Mouse (Mus musculus) stomach, embryonic 16.5 days (tissue): ENCODE measurements around the gene Vdr. TPM values are rescaled to one million over a fixed set of nuclear protein-coding genes. Genes with fewer than 3 reads are reported as not detected.

Source experiments
- ATAC-seq: fragments of 200-750 bp; cut with Nextera tagmentation; 2 replicates; pipeline ENCODE4 v1.8.0; 2017; ENCODE audit warnings: moderate number of reproducible peaks, moderate TSS enrichment; ENCODE audit not compliant: insufficient read depth, low FRiP score
- H3K27ac ChIP-seq: fragments of 300-500 bp; sonication (generic); 2 replicates; pipeline ENCODE4 v1.5.1; 2014; ENCODE audit warnings: low read length
- H3K27me3 ChIP-seq: fragments of 300-500 bp; sonication (generic); 2 replicates; pipeline ENCODE4 v1.6.1; 2014; ENCODE audit warnings: low read length, control low read depth, mixed read lengths; ENCODE audit not compliant: control insufficient read depth, insufficient read depth
- H3K36me3 ChIP-seq: fragments of 300-500 bp; sonication (generic); 2 replicates; pipeline ENCODE4 v1.6.1; 2014; ENCODE audit warnings: low read length; ENCODE audit not compliant: control insufficient read depth, insufficient read depth
- H3K4me1 ChIP-seq: fragments of 300-500 bp; sonication (generic); 2 replicates; pipeline ENCODE4 v1.6.1; 2014; ENCODE audit warnings: low read length, control low read depth, mixed read lengths; ENCODE audit not compliant: control insufficient read depth, insufficient read depth
- H3K4me2 ChIP-seq: fragments of 300-500 bp; sonication (generic); 2 replicates; pipeline ENCODE4 v1.6.1; 2014; ENCODE audit warnings: low read depth, low read length, mixed read lengths
- H3K4me3 ChIP-seq: fragments of 300-500 bp; sonication (generic); replicated peaks from 2 replicates; pipeline ENCODE4 v1.5.1; 2014; ENCODE audit warnings: mild to moderate bottlenecking, low read length
- H3K9ac ChIP-seq: fragments of 300-500 bp; sonication (generic); 2 replicates; pipeline ENCODE4 v1.6.1; 2014; ENCODE audit warnings: low read length
- H3K9me3 ChIP-seq: fragments of 300-500 bp; sonication (generic); replicated peaks from 2 replicates; pipeline ENCODE4 v1.6.1; 2016; ENCODE audit warnings: low read length, control low read depth; ENCODE audit not compliant: control insufficient read depth
- WGBS: fragments of 180-500 bp; shearing (Covaris S2); extraction: QIAGEN DNeasy Blood & Tissue Kit; methylation state at CpG from one replicate; pipeline ENCODE4 v1.1.7; 2014; 5-methylcytosine and 5-hydroxymethylcytosine counted together
- polyA plus RNA-seq: library from polyadenylated mRNA; unstranded; fragments of >200 nt; fragmentation: Nextera tagmentation; extraction: Ambion mirVana; gene quantifications from 2 replicates; pipeline ENCODE4 v1.2.1, GENCODE M21; 2015

The Vdr gene
- polyA plus RNA-seq, 1 experiment from 2014 or later: 2.3 TPM

DNA sequence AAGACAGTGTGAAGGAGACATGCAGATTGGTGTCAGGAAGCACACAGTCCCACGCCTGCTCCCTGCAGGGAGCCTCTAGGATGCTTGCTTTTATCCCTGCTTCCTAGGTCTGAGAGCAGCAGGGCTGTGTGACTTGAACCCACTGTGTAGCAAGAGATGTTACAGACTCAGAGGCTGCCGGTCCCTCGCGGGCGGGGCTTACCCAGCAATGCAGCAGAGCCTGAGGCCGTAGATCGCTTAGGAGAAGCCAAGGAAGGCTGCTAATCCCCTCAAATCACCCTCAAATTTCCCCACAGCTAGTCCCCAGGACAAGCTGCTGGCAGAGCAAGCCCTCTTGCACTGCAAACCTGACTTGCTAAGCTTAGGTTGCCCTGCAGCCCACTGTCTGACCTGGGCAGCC, 38.3 kb upstream of the Vdr start:
- no peak for ATAC-seq
- Histone ChIP-seq H3K36me3 (no peaks in the 10 kb centered on the region), H3K27ac (no peak overlapping the region), H3K9ac (no peak overlapping the region), H3K4me1 (no peaks in the 10 kb centered on the region), H3K4me2 (no peak overlapping the region), H3K9me3 (no peaks in the 10 kb centered on the region), H3K27me3 (no peaks in the 10 kb centered on the region), H3K4me3 (no peak overlapping the region)
- 49% methylated on average over 7 of the region's 7 CpGs for WGBS

GRCm38 (mm10) chr15:97945656-97946315, 35.4 kb upstream of the Vdr start:
- ATAC-seq: no peak
- H3K27ac ChIP-seq: no peak overlapping the region
- no peaks in the 10 kb centered on the region for H3K4me1 ChIP-seq

GRCm38 (mm10) chr15:97944919-97945574, 34.6 kb upstream of the Vdr start:
- WGBS: 66% methylated on average over 11 of the region's 11 CpGs
- no peak; the same call in 1 of the 2 replicates for ATAC-seq

More at GRCm38 (mm10) chr15:97945656-97946315, 35.4 kb upstream of the Vdr start:
- WGBS: 69% methylated on average over 11 of the region's 11 CpGs
- Histone ChIP-seq H3K9ac (no peak overlapping the region), H3K4me3 (no peak overlapping the region), H3K27me3 (no peaks in the 10 kb centered on the region), H3K4me2 (no peak overlapping the region), H3K36me3 (no peaks in the 10 kb centered on the region), H3K9me3 (no peaks in the 10 kb centered on the region)

DNA sequence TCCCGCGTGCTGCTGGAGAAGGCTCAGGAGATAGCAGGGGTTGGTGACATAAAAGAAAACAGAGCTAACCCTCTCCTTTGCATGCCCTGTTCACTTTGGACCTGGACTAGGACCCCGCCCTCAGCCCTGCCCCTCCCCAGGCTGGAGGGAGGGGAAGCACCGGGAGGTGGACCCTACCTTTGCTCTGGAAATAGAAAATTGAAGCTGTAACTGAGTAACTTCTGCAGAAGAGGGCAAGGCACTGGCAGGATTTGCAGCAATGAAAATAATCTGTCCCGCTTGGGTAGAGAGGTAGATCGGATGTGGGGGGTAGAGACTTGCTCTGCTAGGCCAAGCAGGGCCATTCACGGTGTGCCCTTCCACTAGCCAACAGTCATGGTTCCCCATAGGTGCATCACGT, 32.9 kb upstream of the Vdr start:
- WGBS: 79% methylated on average over 8 of the region's 8 CpGs
- ATAC-seq: no peak

More at GRCm38 (mm10) chr15:97944919-97945574, 34.6 kb upstream of the Vdr start:
- no peaks in the 10 kb centered on the region for H3K27me3 ChIP-seq
- no peak overlapping the region for H3K9ac ChIP-seq
- no peaks in the 10 kb centered on the region for H3K36me3 ChIP-seq
- no peak overlapping the region for H3K4me3 ChIP-seq
- H3K27ac ChIP-seq: no peak overlapping the region
- H3K4me2 ChIP-seq: no peak overlapping the region
- H3K4me1 ChIP-seq: no peaks in the 10 kb centered on the region
- no peaks in the 10 kb centered on the region for H3K9me3 ChIP-seq

GRCm38 (mm10) chr15:97942538-97942937, 32.1 kb upstream of the Vdr start:
- H3K9me3 ChIP-seq: no peaks in the 10 kb centered on the region
- H3K27ac ChIP-seq: no peak overlapping the region
- H3K4me3 ChIP-seq: no peak overlapping the region
- no peaks in the 10 kb centered on the region for H3K27me3 ChIP-seq
- no peak for ATAC-seq
- WGBS: 81% methylated on average over 8 of the region's 8 CpGs
- H3K4me1 ChIP-seq: no peaks in the 10 kb centered on the region
- no peaks in the 10 kb centered on the region for H3K36me3 ChIP-seq
- H3K4me2 ChIP-seq: no peak overlapping the region
- H3K9ac ChIP-seq: no peak overlapping the region

More for the DNA sequence above, 32.9 kb upstream of the Vdr start:
- H3K27ac ChIP-seq: no peak overlapping the region
- no peak overlapping the region for H3K4me3 ChIP-seq
- no peak overlapping the region for H3K4me2 ChIP-seq
- no peaks in the 10 kb centered on the region for H3K27me3 ChIP-seq
- no peaks in the 10 kb centered on the region for H3K36me3 ChIP-seq
- no peaks in the 10 kb centered on the region for H3K9me3 ChIP-seq
- no peaks in the 10 kb centered on the region for H3K4me1 ChIP-seq
- H3K9ac ChIP-seq: no peak overlapping the region

- Histone ChIP-seq H3K4me2 (no peak overlapping the region), H3K9ac (no peak overlapping the region), H3K27me3 (no peaks in the 10 kb centered on the region), H3K4me1 (no peaks in the 10 kb centered on the region), H3K9me3 (no peaks in the 10 kb centered on the region), H3K36me3 (no peaks in the 10 kb centered on the region), H3K4me3 (no peak overlapping the region), H3K27ac (no peak overlapping the region)
- no peak for ATAC-seq
- 77% methylated on average over 2 of the region's 2 CpGs for WGBS
These were observed 30.9 kb upstream of the Vdr start for GRCm38 (mm10) chr15:97941306-97941705.

- 81% methylated on average over 2 of the region's 2 CpGs for WGBS
- Histone ChIP-seq H3K36me3 (no peaks in the 10 kb centered on the region), H3K27ac (no peak overlapping the region), H3K9me3 (no peaks in the 10 kb centered on the region), H3K4me2 (no peak overlapping the region), H3K27me3 (no peaks in the 10 kb centered on the region), H3K4me3 (no peak overlapping the region), H3K4me1 (no peaks in the 10 kb centered on the region), H3K9ac (no peak overlapping the region)
- ATAC-seq: no peak
These were observed 29.7 kb upstream of the Vdr start for GRCm38 (mm10) chr15:97940088-97940487.

GRCm38 (mm10) chr15:97938580-97938979, 28.1 kb upstream of the Vdr start:
- H3K27ac ChIP-seq: no peak overlapping the region
- H3K4me3 ChIP-seq: no peak overlapping the region
- H3K27me3 ChIP-seq: no peaks in the 10 kb centered on the region
- H3K4me1 ChIP-seq: no peaks in the 10 kb centered on the region
- no peaks in the 10 kb centered on the region for H3K9me3 ChIP-seq
- no peak overlapping the region for H3K9ac ChIP-seq
- ATAC-seq: no peak
- no peaks in the 10 kb centered on the region for H3K36me3 ChIP-seq
- H3K4me2 ChIP-seq: no peak overlapping the region
- 67% methylated on average over 6 of the region's 6 CpGs for WGBS

DNA sequence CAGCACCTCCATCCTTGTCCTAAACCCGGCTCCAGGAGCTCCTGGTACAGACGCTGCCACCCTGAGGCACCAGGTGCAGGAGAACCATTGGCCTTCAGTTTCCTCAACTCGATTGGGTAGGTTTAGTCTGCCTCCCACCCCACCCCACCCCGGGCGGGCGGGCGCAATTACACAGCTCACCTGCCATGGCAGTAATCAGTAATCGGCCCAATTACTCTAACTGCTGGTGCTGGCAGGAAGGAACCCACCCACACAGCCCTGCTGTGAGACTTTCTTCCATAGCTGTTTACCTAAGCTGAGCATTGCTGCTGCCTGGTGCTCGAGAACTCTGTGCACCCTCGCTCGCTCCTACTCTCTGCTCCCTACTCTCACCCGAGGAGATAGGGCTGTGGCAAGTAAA, 22.0 kb upstream of the Vdr start:
- Histone ChIP-seq H3K9me3 (no peaks in the 10 kb centered on the region), H3K9ac (no peak overlapping the region), H3K4me3 (no peak overlapping the region), H3K36me3 (no peaks in the 10 kb centered on the region), H3K27me3 (no peaks in the 10 kb centered on the region), H3K4me2 (no peak overlapping the region), H3K4me1 (no peaks in the 10 kb centered on the region; the same call in 1 of the 2 replicates), H3K27ac (no peak overlapping the region)
- no peak for ATAC-seq
- 82% methylated on average over 12 of the region's 12 CpGs for WGBS
